Mouse (Mus musculus) lung, adult 2 months (tissue): ENCODE data around the gene Mab21l3.

ENCODE experiments used
- CTCF ChIP-seq: fragments of 200-500 bp; IDR thresholded peaks from 2 replicates; pipeline ENCODE4 v1.5.1; 2011; ENCODE audit warnings: mild to moderate bottlenecking, low read length, control low read depth; ENCODE audit not compliant: insufficient read depth
- POLR2A ChIP-seq: fragments of 200-500 bp; IDR thresholded peaks from 2 replicates; pipeline ENCODE4 v1.6.1; 2011; ENCODE audit warnings: low read depth, mild to moderate bottlenecking, control low read depth, low read length, borderline replicate concordance; ENCODE audit errors: extremely low read depth

DNA sequence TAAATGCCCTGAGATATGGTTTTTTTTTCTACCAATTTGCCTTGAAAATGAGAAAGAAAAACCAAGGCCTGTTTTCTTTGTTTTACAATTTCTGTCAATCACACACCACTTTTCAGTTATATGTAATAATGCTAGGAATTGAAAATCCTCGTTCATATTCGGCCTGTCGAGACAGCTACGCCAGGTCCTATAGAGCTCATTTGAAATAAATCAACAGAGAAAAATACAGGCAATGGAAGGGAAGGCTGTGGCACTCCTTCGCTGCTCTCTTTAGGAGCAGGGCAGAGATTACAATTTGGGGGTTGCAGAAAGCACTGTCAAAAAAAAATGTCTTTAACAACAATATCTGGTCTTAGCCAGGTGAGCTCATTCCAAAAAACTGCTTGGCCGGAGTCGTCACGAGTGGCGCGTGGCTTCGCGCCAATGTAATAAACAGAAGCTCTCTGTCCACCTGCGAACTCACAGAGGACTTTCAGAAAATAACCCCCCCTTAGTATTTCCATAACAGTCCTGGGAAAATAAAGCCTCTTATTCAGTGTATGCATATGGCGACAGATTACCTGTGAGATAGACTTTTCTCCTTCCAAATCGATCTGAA is 48.7 kb upstream of the Mab21l3 start:
- TF ChIP-seq POLR2A (no peak), CTCF (no peak)
